Mouse (Mus musculus): ENCODE results near the gene Abraxas2. TPM values are rescaled to one million over a fixed set of nuclear protein-coding genes. Genes with fewer than 3 reads are reported as not detected.

Gene Abraxas2
- polyA plus RNA-seq, 1 experiment from 2014 or later: 36.2 TPM

DNA sequence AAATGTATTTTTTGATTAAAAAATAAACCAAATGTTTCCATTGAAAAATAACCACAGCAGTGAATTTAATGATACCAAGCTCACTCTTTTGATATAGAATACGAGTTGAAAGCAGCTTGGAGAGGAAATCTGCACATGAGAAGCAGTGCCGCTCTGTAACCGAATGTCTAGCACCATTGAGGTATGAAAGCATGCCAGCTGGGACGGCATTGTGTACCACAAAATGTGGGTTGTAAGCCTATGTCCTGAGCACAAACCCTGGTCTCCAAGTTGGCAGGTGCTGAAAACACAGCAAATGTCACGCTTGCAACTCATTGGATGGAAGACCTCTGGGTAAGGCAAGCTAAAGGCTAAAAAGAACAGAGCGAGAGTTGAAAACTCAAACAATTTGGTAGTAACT, 42.0 kb upstream of the Abraxas2 start:
- Histone ChIP-seq H3K27ac (replicated peaks) (no peak overlapping the region), H3K4me2 (no peak overlapping the region), H3K27me3 (no peaks in the 10 kb centered on the region), H3K9me3 (no peaks in the 10 kb centered on the region), H3K4me1 (replicated peaks) (peaks cover 15% of the 10 kb centered on the region), H3K9ac (no peak overlapping the region), H3K36me3 (no peaks in the 10 kb centered on the region), H3K4me3 (no peak overlapping the region)
- 68% methylated on average over 6 of the region's 6 CpGs for WGBS
- ATAC-seq (ENCODE audit: low FRiP score, low read depth): no peak

DNA sequence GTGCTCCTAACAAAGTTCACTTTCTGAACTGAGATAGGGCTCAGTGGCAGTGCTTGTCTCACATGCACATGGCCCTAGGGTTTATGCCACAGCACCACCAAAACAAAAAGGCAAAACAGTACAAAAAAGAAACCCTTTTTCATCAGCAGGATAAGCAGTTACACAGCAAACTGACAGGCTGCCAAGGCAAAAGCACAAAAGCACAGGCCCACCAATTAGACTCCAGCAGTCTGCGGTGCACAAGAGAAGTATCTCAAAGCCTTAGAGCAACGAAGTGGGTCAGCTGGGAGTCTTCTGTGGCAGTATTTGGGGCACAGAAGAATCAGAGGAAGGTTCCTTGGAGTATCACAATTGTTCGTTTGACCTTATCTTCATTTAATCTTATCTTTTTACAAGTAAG, 38.3 kb upstream of the Abraxas2 start:
- no peak overlapping the region for H3K4me3 ChIP-seq
- no peak overlapping the region for H3K27ac ChIP-seq (replicated peaks)
- WGBS: 71% methylated on average over 3 of the region's 3 CpGs
- H3K9me3 ChIP-seq: no peaks in the 10 kb centered on the region
- no peaks in the 10 kb centered on the region for H3K4me1 ChIP-seq (replicated peaks)
- H3K9ac ChIP-seq: no peak overlapping the region
- H3K27me3 ChIP-seq: no peaks in the 10 kb centered on the region
- no peak for ATAC-seq (ENCODE audit: low FRiP score, low read depth)
- H3K4me2 ChIP-seq: no peak overlapping the region
- peaks cover 8% of the 10 kb centered on the region for H3K36me3 ChIP-seq

DNA sequence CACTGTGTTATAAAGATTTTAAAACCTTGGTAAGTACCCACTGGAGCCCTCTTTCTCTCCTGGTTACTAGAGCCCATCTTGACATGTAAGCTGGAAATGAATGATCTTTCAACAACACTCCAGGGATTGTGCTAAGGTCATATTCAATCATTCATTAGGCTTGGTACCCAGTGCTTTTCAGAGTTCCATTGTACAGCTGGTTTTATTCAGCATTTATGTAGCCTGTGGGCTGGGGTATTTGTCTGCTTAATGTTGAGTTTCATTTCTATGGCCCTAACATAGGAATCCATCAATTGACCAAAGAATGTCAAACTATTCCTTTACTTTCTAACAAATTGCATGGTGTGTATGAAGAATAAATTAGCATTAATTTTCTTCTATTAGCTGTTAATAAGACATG, 35.2 kb upstream of the Abraxas2 start:
- no peaks in the 10 kb centered on the region for H3K27me3 ChIP-seq
- no peak overlapping the region for H3K9ac ChIP-seq
- H3K9me3 ChIP-seq: no peaks in the 10 kb centered on the region
- no peak overlapping the region for H3K4me3 ChIP-seq
- no peak for ATAC-seq (ENCODE audit: low FRiP score, low read depth)
- no peak overlapping the region for H3K27ac ChIP-seq (replicated peaks)
- H3K4me1 ChIP-seq (replicated peaks): no peaks in the 10 kb centered on the region
- peaks cover 14% of the 10 kb centered on the region for H3K36me3 ChIP-seq
- no peak overlapping the region for H3K4me2 ChIP-seq

DNA sequence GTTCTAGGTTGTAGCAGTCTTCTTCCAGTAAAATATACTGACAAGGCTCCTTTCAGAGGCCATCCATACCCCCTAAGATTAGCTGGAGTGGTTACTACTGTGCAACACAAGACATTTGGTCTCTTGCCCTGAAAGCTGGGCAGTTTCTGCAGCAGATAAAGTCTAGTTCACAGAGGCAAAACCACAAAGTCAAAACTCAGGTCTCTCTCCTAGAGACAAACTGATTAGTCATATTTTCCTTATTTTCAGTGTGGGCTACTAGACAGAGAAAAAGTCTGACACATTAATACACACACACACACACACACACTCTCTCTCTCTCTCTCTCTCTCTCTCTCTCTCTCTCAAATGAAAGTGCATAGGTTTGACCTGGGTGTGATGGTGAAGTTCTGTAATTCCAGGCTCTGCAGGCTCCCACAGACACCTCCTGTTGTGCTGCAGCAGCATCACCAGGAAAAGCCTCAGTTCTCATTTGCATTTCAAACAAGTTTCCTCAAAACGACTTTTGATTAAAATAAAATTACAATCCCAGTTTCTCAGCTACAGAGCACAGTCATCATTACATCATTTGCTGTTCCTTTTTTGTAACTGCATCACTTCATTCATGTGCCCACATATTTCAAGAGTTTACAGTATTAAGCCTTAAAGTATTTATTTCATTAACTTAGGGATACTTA, 34.5 kb upstream of the Abraxas2 start:
- Histone ChIP-seq H3K9ac (no peak overlapping the region), H3K4me3 (no peak overlapping the region), H3K9me3 (no peaks in the 10 kb centered on the region), H3K27ac (replicated peaks) (no peak overlapping the region), H3K36me3 (peaks cover 14% of the 10 kb centered on the region), H3K27me3 (no peaks in the 10 kb centered on the region), H3K4me2 (no peak overlapping the region), H3K4me1 (replicated peaks) (no peaks in the 10 kb centered on the region)
- no peak for ATAC-seq (ENCODE audit: low FRiP score, low read depth)
- 10% methylated on average over 1 of the region's 1 CpGs for WGBS

DNA sequence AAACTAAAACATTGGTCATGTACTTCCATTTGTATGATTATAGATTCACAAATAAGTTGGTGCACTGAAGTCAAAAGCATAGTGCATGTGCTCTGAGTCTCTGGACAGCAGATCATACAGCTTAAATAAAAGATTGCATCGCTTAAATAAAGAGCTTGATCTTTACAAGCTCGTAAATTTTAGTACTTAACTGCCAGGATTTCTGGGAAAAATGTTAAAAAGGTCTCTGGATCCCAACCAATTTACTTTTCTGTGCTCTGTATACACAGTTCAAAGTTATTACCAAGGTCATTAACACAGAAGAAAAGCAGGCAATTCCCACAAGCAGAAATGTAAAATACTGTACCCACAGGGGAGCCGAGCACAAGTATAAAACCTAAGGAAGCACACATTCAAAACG, 28.1 kb upstream of the Abraxas2 start:
- H3K27ac ChIP-seq (replicated peaks): no peak overlapping the region
- ATAC-seq (ENCODE audit: low FRiP score, low read depth): no peak
- no peaks in the 10 kb centered on the region for H3K9me3 ChIP-seq
- H3K27me3 ChIP-seq: no peaks in the 10 kb centered on the region
- 77% methylated on average over 4 of the region's 4 CpGs for WGBS
- H3K4me3 ChIP-seq: no peak overlapping the region
- peaks cover 31% of the 10 kb centered on the region for H3K36me3 ChIP-seq
- no peak overlapping the region for H3K4me2 ChIP-seq
- H3K4me1 ChIP-seq (replicated peaks): no peaks in the 10 kb centered on the region
- no peak overlapping the region for H3K9ac ChIP-seq

DNA sequence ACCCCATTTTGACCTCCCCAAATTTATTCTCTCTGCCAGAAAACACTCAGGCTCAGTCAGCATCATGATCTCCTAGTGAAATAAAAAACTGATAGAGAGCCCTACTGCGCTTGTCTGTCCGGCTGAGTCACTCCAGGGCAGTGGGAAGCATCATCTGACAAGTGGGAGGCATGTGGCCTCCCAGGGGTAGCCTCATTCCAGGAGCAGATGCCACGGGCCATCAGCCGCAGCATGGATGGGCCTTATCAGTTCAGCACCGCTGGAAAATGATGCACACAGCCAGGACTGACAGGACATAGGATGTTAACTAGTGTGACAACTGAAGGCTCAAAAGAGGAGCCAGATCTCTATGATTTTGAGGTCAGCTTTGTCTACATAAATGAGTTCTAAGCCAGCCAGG, 17.7 kb upstream of the Abraxas2 start:
- Histone ChIP-seq H3K4me3 (no peak overlapping the region), H3K9me3 (no peaks in the 10 kb centered on the region), H3K36me3 (peaks cover 26% of the 10 kb centered on the region), H3K4me1 (replicated peaks) (no peaks in the 10 kb centered on the region), H3K9ac (0 out of 2 replicates have a peak overlapping the region, but pooled peaks have one; percentile 16), H3K27ac (replicated peaks) (no peak overlapping the region), H3K4me2 (no peak overlapping the region), H3K27me3 (no peaks in the 10 kb centered on the region)
- no peak for ATAC-seq (ENCODE audit: low FRiP score, low read depth)
- WGBS: 72% methylated on average over 5 of the region's 5 CpGs

DNA sequence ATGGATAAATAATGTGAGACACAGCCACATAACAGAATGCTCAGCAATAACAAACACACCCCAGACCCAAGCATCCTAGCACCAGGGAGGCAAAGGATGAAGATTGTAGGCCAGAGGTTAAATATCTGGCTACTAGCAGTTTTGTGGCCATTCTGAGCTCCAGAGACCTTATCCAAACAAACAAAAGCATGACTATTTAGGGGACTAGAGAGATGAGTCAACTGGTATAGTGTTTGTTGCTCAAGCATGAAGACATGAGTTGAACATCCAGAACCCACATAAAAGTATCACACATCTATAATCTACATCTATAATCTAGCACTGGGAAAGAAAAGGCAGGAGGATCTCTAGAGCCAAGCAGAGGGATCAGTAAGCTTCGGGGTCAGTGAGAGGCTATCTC, 16.6 kb upstream of the Abraxas2 start:
- H3K9me3 ChIP-seq: no peaks in the 10 kb centered on the region
- H3K4me1 ChIP-seq (replicated peaks): no peaks in the 10 kb centered on the region
- H3K27ac ChIP-seq (replicated peaks): no peak overlapping the region
- 100% methylated on average over 1 of the region's 1 CpGs for WGBS
- H3K4me3 ChIP-seq: no peak overlapping the region
- H3K4me2 ChIP-seq: no peak overlapping the region
- no peaks in the 10 kb centered on the region for H3K27me3 ChIP-seq
- peaks cover 28% of the 10 kb centered on the region for H3K36me3 ChIP-seq
- no peak for ATAC-seq (ENCODE audit: low FRiP score, low read depth)
- H3K9ac ChIP-seq: no peak overlapping the region

DNA sequence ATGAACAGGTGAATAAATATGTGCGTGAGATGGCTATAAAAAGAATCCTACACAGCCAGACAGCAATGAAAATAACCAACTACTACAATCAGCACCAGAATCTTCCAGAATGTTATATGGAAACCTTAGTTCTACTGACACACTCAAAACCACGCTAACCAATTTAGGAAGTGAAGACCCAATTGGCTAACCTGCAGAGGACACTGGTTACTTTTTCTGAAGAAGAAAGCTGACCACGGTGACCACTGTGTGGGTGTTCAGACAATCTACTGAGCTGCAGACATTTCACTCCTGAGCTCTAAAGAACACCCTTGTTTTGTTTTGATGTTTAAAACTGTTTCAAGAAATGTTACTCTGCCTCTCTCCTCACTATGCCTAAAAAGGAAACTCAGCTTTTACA, 15.9 kb upstream of the Abraxas2 start:
- WGBS: 92% methylated on average over 3 of the region's 3 CpGs
- Histone ChIP-seq H3K27ac (replicated peaks) (no peak overlapping the region), H3K4me1 (replicated peaks) (no peaks in the 10 kb centered on the region), H3K9ac (no peak overlapping the region), H3K4me2 (no peak overlapping the region), H3K9me3 (no peaks in the 10 kb centered on the region), H3K27me3 (no peaks in the 10 kb centered on the region), H3K4me3 (no peak overlapping the region), H3K36me3 (peaks cover 33% of the 10 kb centered on the region)
- no peak for ATAC-seq (ENCODE audit: low FRiP score, low read depth)

DNA sequence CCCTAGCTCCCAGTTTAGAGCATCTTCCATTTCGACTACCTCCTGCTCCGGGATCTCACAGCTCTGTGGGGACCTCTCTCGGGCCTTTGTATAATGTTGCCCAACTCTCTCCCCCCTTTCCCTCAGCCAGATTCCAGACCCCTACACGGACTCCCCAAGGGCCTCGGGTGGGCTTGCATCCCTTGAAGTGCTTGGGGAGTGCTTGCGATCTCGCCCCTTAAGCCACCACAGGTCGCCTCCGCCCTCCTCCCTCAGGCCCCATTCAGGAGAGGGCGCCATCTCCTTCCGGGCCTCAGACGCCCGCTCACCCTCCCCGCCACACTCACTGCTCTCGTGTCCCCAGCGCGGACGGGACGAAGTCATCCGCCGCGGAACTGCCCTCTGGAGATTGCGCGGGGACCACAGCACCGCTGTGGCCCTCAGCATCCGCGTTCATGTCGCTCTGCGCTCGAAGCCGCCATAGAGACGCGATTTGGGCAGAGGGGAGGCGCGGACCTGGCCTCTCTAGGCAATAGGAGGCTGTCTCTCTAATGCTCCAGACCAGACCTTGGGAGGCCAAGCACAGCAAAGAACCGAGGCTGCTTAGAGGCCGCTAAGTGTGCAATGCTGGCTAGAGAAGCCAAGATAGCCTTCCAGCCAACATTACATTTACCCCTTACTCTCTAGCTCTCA, 6.7 kb upstream of the Abraxas2 start, which contains the start of gene Eef1akmt2:
Gene Eef1akmt2 (minus strand): TSS at position 501 of the 672 bp plus-strand sequence.
- Histone ChIP-seq H3K4me2 (peak within 1 kb of the TSS; percentile 58), H3K4me3 (peak within 1 kb of the TSS; percentile 78), H3K9ac (peak within 1 kb of the TSS; percentile 81), H3K27ac (replicated peaks) (peak within 1 kb of the TSS; percentile 96), H3K9me3 (no peaks in the 10 kb centered on the region), H3K4me1 (replicated peaks) (peaks cover 18% of the 10 kb centered on the region), H3K36me3 (peaks cover 26% of the 10 kb centered on the region), H3K27me3 (no peaks in the 10 kb centered on the region)
- WGBS: under 1% methylated on average over 37 of the region's 37 CpGs
- peak; percentile 95 for ATAC-seq (ENCODE audit: low FRiP score, low read depth)

DNA sequence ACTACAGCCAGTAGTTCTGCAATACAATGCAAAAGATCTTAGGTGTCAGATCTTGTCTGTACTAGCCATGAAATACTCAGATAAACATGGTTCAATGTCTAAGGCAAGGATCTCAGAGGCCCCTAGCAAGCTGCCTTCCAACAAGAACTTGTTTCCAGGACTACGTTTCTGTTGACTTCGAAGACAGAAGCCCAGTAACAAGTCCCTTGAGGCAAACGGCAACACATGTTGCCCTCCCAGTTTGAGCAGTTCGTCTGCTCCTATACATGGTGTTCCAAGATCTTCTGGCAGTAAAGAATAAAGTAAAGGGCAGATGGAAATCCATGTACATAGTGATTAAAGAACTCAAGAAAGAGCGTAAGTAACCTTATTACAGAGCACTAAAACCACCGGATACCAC, 5.7 kb upstream of the Abraxas2 start:
- no peaks in the 10 kb centered on the region for H3K27me3 ChIP-seq
- H3K4me3 ChIP-seq: no peak overlapping the region
- no peaks in the 10 kb centered on the region for H3K9me3 ChIP-seq
- WGBS: 75% methylated on average over 6 of the region's 6 CpGs
- H3K4me1 ChIP-seq (replicated peaks): peaks cover 18% of the 10 kb centered on the region
- no peak for ATAC-seq (ENCODE audit: low FRiP score, low read depth)
- no peak overlapping the region for H3K9ac ChIP-seq
- peak overlapping the region; percentile 96; the same call in 1 of the 2 replicates for H3K27ac ChIP-seq (replicated peaks)
- H3K36me3 ChIP-seq: peaks cover 18% of the 10 kb centered on the region
- no peak overlapping the region for H3K4me2 ChIP-seq

DNA sequence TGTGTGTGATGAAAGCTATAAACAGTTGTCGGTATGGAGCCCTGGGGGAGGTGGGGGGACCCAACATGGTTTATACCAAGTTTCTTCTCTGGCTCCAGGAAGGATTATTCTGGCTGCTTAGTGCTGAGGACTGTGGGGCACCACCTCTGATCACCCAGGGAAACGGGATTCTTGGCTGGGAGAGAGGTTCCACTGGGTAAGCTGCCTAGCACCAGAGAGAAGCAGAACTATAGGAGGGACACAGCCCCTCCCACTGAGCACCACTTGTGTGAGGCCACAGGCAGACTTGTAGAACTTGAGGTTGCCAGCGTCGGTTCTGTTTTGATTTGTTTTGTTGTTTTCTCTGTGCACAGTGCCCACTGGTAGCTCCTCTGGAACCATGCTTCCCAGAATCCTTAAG, 5.1 kb upstream of the Abraxas2 start:
- peaks cover 22% of the 10 kb centered on the region for H3K4me1 ChIP-seq (replicated peaks)
- H3K36me3 ChIP-seq: peaks cover 12% of the 10 kb centered on the region; the same call in 1 of the 2 replicates
- no peaks in the 10 kb centered on the region for H3K9me3 ChIP-seq
- H3K27me3 ChIP-seq: no peaks in the 10 kb centered on the region
- peak overlapping the region; percentile 96 for H3K27ac ChIP-seq (replicated peaks)
- no peak overlapping the region for H3K4me3 ChIP-seq
- WGBS: 58% methylated on average over 4 of the region's 4 CpGs
- H3K9ac ChIP-seq: no peak overlapping the region
- no peak; the same call in 1 of the 2 replicates for ATAC-seq (ENCODE audit: low FRiP score, low read depth)
- H3K4me2 ChIP-seq: no peak overlapping the region

DNA sequence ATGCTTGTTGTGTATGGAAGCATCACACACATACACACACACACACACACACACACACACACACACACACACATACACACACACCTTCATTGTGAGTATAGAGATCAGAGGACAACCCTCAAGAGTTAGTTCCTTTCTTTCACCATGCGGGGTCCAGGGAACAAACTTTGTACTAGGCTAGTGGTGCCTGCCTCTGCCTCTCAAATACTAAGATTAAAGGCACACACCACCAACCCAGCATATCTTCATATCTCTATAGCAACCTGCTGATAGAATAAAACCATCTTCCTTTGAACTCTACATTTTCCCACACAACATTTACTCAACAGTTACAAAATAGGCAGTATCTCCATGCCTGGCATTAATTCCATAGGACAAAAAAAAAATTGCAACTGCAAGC, 2.9 kb upstream of the Abraxas2 start:
- no peaks in the 10 kb centered on the region for H3K9me3 ChIP-seq
- 80% methylated on average over 1 of the region's 1 CpGs for WGBS

More for the DNA sequence above, 2.9 kb upstream of the Abraxas2 start:
- no peak for ATAC-seq (ENCODE audit: low FRiP score, low read depth)
- H3K4me3 ChIP-seq: no peak overlapping the region
- H3K27ac ChIP-seq (replicated peaks): no peak overlapping the region
- H3K4me1 ChIP-seq (replicated peaks): peaks cover 31% of the 10 kb centered on the region
- no peaks in the 10 kb centered on the region for H3K36me3 ChIP-seq
- H3K4me2 ChIP-seq: no peak overlapping the region
- H3K9ac ChIP-seq: no peak overlapping the region
- no peaks in the 10 kb centered on the region for H3K27me3 ChIP-seq
